Mouse (Mus musculus) pancreas, adult 10 weeks (tissue): ENCODE data around the gene Map7d3. TPM values are rescaled to one million over a fixed set of nuclear protein-coding genes. Genes with fewer than 3 reads are reported as not detected.

Source experiments
- polyA plus RNA-seq: library from polyadenylated mRNA; stranded (reverse); fragments of 350-450 nt; fragmentation: Illumina TruSeq; extraction: RNeasy Lipid Tissue Mini Kit (QIAGEN cat#74804); gene quantifications from one replicate; pipeline ENCODE4 v1.2.3, GENCODE M21; 2015; ENCODE audit warnings: low read depth, low replicate concordance; ENCODE audit not compliant: insufficient read depth

The Map7d3 gene
- polyA plus RNA-seq = not detected

DNA sequence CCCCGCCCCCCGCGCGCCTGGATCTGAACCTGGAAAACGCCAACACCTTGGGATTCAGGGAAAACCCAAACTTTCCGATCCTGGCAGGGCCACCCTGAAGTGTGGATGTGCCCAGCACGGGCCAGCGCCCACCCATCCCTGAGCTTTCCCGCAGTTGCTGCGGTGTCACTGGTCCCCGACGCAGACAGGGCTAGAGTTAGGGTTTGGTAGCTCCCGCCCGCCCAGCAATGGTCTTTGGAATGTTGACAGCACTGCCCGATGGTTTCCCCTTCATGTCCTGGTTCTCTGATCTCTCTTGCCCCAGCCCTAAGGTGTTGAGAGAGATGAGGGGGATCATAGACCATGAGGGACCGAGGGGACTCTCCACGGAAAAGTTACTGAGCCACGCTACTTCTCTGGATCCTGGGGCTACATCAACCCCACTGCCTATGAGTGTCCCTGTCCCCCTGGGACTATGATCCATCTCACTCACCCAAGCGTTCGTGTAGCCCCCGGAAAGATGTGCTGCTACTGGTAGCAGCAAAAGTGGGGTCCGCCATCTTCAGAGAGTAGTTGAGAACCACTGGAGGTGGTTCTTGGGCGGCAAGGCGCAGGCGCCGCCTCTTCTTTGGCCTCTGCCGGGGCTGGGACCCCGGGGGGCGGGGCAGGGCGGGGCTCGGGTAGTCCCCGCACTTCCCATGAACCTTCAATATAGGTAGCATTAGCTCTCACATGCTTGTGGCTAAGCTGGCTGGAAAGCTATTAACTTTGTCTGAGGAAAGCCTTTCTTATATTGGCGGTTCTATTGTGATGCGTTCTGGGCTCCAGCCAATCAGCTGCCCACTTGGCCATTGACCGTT is at the start of gene Map7d3:
Map7d3 (minus strand) TSS at position 562 of the 839 bp plus-strand sequence.

GRCm38 (mm10) chrX:56869863-56870262 is 47.7 kb upstream of the Map7d3 start, which contains the start of gene Adgrg4:
TSS of gene Adgrg4 (plus strand) at chrX:56870163.

Other genes starting within 250 kb of the Map7d3 start
- gene Mmgt1, start 224.3 kb downstream of the Map7d3 start, polyA plus RNA-seq = 3.9 TPM
- 3.5 TPM for gene Slc9a6, start 212.6 kb downstream of the Map7d3 start, polyA plus RNA-seq
- gene Fhl1, start 90.5 kb downstream of the Map7d3 start, polyA plus RNA-seq = 25.1 TPM
- not detected for gene Adgrg4, start 47.8 kb upstream of the Map7d3 start, polyA plus RNA-seq
- gene Brs3, start 220.7 kb upstream of the Map7d3 start, polyA plus RNA-seq = not detected
- gene Htatsf1, start 231.3 kb upstream of the Map7d3 start, polyA plus RNA-seq = 14.7 TPM